Mouse (Mus musculus): ENCODE results near the gene Zdhhc23. TPM values are rescaled to one million over a fixed set of nuclear protein-coding genes. Genes with fewer than 3 reads are reported as not detected.

The Zdhhc23 gene
- polyA plus RNA-seq, 1 experiment from 2014 or later = 1.2 TPM

DNA sequence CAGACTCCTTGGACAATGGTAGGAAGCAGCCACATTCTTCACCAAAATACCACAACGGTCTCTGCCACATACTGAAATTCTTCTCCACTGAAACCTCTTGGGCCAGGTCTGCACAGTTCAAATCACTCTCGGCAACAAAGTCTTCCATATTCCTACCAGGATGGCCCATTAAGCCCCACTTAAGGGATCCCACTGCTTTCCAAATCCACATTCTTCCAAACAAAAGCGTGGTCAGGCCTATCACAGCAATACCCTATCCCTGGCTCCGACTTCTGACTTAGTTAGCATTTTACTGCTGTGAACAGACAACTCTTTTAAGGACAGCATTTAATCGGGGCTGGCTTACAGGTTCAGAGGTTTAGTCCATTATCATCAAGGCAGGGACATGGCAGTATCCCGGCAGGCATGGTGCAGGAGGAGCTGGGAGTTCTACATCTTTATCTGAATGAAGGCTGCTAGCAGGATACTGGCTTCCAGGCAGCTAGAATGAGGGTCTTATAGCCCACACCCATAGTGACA, 53.2 kb downstream of the Zdhhc23 start, which contains the start of gene Qtrt2:
Gene Qtrt2 (minus strand): TSS at position 469 of the 519 bp plus-strand sequence.
- 72% methylated on average over 6 of the region's 6 CpGs for WGBS

DNA sequence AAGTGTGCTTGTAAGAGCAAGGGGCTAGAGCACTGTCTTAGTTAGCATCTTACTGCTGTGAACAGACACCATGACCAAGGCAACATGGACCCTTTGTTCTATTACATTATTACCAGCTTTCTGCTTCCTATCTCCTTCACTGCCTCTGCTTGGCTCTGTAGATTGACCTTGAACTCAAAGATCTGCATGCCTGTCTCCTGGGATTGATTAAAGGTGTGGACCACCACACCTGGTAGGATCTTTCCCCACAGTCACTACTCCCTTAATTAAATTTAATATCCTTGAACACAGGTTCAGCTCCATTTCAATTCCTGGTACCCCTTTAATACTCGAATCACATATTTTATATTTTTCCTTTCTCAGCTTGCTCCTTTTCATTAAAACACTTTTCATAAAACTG, 53.7 kb downstream of the Zdhhc23 start:
- no peaks in the 10 kb centered on the region for H3K27me3 ChIP-seq (ENCODE audit: insufficient read depth, poor library complexity, severe bottlenecking)
- H3K27ac ChIP-seq = no peak overlapping the region
- 84% methylated on average over 1 of the region's 1 CpGs for WGBS
- no peak for DNase-seq (ENCODE audit: low spot score)
- peaks cover 4% of the 10 kb centered on the region; the same call in 1 of the 2 replicates for H3K4me1 ChIP-seq
- no peaks in the 10 kb centered on the region for H3K36me3 ChIP-seq
- H3K9me3 ChIP-seq = no peaks in the 10 kb centered on the region
- no peak overlapping the region for H3K4me3 ChIP-seq

More for the DNA sequence above, 53.2 kb downstream of the Zdhhc23 start, which contains the start of gene Qtrt2:
- Histone ChIP-seq H3K36me3 (no peaks in the 10 kb centered on the region), H3K27me3 (ENCODE audit: insufficient read depth, poor library complexity, severe bottlenecking) (no peaks in the 10 kb centered on the region), H3K27ac (no peak within 1 kb of the TSS), H3K9me3 (no peaks in the 10 kb centered on the region), H3K4me1 (peaks cover 4% of the 10 kb centered on the region; the same call in 1 of the 2 replicates), H3K4me3 (no peak within 1 kb of the TSS)
- DNase-seq (ENCODE audit: low spot score) = no peak

DNA sequence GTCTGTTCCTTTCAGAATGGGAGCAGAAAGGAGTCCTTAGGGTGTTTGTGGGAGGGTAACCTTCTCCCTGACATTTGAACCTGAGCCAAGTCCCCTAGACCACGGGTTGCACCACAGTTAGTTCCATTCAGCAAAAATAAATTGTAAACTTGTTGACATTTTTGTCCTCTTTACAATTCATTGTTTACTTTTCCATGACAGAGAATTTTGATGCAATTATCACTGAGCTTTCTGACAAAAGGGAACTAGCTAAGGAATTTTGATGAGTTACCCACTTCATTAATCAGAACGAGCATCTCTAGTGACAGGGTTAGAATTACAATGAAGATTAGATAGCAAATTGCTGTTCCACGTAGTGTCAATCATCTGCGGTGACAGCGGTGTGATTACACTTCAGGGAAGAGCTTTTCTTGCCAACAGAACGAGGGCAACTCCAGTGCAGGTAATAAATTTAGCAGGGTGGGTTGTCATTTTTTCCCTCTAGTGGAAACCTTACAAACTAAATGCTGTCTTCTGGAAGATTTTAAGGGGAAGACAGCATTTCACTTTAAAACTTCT, 54.5 kb downstream of the Zdhhc23 start:
- DNase-seq (ENCODE audit: low spot score) = no peak
- WGBS = 46% methylated on average over 6 of the region's 6 CpGs

DNA sequence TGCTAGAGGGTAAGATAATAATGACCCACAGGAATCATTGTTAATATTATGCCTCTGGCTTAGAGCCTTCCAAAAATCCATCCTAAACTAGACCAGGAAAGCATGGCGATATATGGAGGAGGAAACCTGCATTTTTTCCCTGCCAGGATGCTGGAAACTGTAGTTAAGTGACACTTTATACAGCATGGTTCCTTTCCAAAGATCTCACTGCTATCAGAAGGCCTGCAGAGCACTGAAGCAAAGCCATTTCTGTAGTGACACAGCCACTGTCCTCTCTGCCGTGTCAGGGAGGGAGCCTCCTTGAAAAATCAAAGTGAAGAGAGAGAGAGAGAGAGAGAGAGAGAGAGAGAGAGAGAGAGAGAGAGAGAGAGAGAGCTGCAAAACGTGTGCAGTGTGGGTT, 57.0 kb downstream of the Zdhhc23 start:
- peaks cover 4% of the 10 kb centered on the region; the same call in 1 of the 2 replicates for H3K4me1 ChIP-seq
- H3K4me3 ChIP-seq = no peak overlapping the region
- no peak overlapping the region for H3K27ac ChIP-seq
- H3K36me3 ChIP-seq = no peaks in the 10 kb centered on the region
- H3K9me3 ChIP-seq = no peaks in the 10 kb centered on the region
- WGBS = 50% methylated on average over 3 of the region's 3 CpGs
- DNase-seq (ENCODE audit: low spot score) = no peak
- H3K27me3 ChIP-seq (ENCODE audit: insufficient read depth, poor library complexity, severe bottlenecking) = no peaks in the 10 kb centered on the region

More for the DNA sequence above, 54.5 kb downstream of the Zdhhc23 start:
- Histone ChIP-seq H3K27me3 (ENCODE audit: insufficient read depth, poor library complexity, severe bottlenecking) (no peaks in the 10 kb centered on the region), H3K9me3 (no peaks in the 10 kb centered on the region), H3K4me1 (peaks cover 4% of the 10 kb centered on the region; the same call in 1 of the 2 replicates), H3K4me3 (no peak overlapping the region), H3K27ac (no peak overlapping the region), H3K36me3 (no peaks in the 10 kb centered on the region)

DNA sequence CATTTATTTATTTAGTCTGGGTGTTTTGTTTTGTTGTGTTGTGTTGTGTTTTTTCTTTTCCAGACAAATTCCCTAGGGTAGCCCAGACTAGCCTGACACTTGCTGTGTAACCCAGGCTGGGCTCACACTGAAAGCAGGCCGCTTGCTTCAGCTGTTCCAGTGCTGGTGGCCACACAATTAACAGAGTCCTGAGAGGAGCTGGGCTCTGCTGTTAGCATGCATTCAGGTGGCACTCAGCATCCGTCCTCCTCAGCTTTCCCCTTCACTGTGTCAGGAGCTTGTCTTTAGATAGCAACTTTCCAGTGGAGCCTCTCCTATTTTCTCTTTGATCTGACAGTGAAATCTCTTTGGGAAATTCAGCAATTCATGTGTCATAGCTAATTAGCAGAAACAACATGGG, 57.6 kb downstream of the Zdhhc23 start:
- Histone ChIP-seq H3K4me1 (peaks cover 4% of the 10 kb centered on the region; the same call in 1 of the 2 replicates), H3K27me3 (ENCODE audit: insufficient read depth, poor library complexity, severe bottlenecking) (no peaks in the 10 kb centered on the region), H3K4me3 (no peak overlapping the region), H3K27ac (no peak overlapping the region), H3K36me3 (no peaks in the 10 kb centered on the region), H3K9me3 (no peaks in the 10 kb centered on the region)
- DNase-seq (ENCODE audit: low spot score) = no peak
- WGBS = 44% methylated on average over 2 of the region's 2 CpGs

DNA sequence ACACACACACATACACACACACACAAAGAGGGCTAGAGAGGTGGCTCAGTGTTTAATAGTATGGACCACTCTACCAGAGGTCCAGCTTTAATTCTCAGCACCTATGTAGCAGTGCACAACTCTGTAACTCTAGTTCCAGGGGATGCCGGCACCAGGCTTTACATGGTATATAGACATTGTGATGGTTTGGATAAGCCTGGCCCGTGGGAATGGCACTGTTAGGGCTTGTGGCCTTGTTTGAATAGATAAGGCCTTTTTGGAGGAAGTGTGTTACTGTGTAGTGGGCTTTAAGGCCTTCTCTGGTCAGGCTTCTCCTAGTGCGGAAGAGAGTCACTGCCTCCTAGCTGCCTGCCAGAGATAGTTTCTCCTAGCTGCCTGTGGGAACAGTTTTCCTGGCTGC, 60.7 kb downstream of the Zdhhc23 start:
- H3K9me3 ChIP-seq = no peaks in the 10 kb centered on the region
- 74% methylated on average over 3 of the region's 3 CpGs for WGBS
- H3K27ac ChIP-seq = no peak overlapping the region
- no peaks in the 10 kb centered on the region for H3K4me1 ChIP-seq
- H3K36me3 ChIP-seq = no peaks in the 10 kb centered on the region
- no peak for DNase-seq (ENCODE audit: low spot score)
- no peak overlapping the region for H3K4me3 ChIP-seq
- no peaks in the 10 kb centered on the region for H3K27me3 ChIP-seq (ENCODE audit: insufficient read depth, poor library complexity, severe bottlenecking)

Small RNAs within 50 kb of the gene (microRNA-seq; reads per million reads assigned to microRNA genes)
- gene Mir3470b = not detected

Other genes with a start within 250 kb of the Zdhhc23 start
- not detected in 2 replicates for gene Drd3, start 225.8 kb downstream of the Zdhhc23 start, polyA plus RNA-seq (2016; fragmentation: Nextera tagmentation; extraction: Ambion mirVana)
- 8.3 and 12.3 TPM in 2 replicates for gene Ccdc191, start 90.0 kb downstream of the Zdhhc23 start, polyA plus RNA-seq (2016; fragmentation: Nextera tagmentation; extraction: Ambion mirVana)
- 16.9 and 22.3 TPM in 2 replicates for gene Qtrt2, start 53.0 kb downstream of the Zdhhc23 start, polyA plus RNA-seq (2016; fragmentation: Nextera tagmentation; extraction: Ambion mirVana)
- gene Gramd1c, start 83.6 kb upstream of the Zdhhc23 start, polyA plus RNA-seq (2016; fragmentation: Nextera tagmentation; extraction: Ambion mirVana) = 8.1 and 8.4 TPM in 2 replicates
- 38.1 and 39.2 TPM in 2 replicates for gene Atp6v1a, start 159.9 kb upstream of the Zdhhc23 start, polyA plus RNA-seq (2016; fragmentation: Nextera tagmentation; extraction: Ambion mirVana)
- gene Naa50, start 160.0 kb upstream of the Zdhhc23 start, polyA plus RNA-seq (2016; fragmentation: Nextera tagmentation; extraction: Ambion mirVana) = 101 and 126 TPM in 2 replicates
- gene Usf3, start 193.5 kb upstream of the Zdhhc23 start, polyA plus RNA-seq (2016; fragmentation: Nextera tagmentation; extraction: Ambion mirVana) = 2.4 and 2.8 TPM in 2 replicates

Data from heart, embryonic 10.5 days (tissue).